Mouse (Mus musculus): Measurements from ENCODE around the gene Mmel1. TPM values are rescaled to one million over a fixed set of nuclear protein-coding genes. Genes with fewer than 3 reads are reported as not detected.

Gene Mmel1
- 0.13 and 0.19 TPM in 2 replicates for polyA plus RNA-seq (2014; fragmentation: Nextera tagmentation; extraction: Ambion mirVana)

DNA sequence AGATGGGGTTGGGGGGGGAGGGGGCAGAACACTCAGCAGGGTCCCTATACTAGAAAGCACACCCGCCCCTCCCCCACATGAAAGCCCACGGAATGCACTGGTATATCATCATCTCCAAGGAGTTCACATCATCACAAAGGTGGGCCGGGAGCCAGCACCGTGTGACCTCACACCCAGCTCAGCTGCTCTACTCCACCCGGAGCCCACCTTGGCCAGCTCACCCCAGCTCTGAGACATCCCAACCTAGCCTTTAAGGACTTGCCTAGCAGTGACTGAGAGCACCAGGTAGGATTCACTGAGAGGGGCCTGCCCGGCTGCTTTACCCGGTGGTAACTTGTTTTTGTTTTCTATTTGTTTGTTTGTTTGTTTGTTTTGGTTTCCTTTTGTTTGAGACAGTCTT, at the start of gene Mmel1:
TSS of gene Mmel1 (plus strand) at position 146 of the 400 bp plus-strand sequence.
- ATAC-seq (ENCODE audit: insufficient read depth): no peak
- WGBS: 85% methylated on average over 7 of the region's 7 CpGs
- H3K4me2 ChIP-seq: no peak within 1 kb of the TSS

DNA sequence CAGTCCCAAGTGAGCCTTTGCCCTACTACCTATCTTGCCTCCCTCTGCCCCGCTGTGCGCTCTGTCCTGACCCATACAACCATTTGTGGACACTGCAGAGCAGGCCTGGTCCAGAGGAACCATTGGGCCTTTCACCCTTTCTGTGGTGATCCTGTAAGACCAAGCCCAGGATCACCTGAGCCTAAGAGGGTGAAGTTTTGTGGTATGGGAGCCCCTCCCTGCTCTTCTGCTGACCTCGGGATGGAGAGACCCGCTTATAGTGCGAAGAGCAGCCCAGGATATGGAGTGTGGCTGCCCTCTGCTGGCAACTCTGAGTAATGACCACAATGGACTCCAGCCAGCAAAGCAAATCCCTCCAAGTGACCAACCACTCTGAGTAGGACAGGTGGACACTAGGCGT, 43.7 kb upstream of the Mmel1 start:
- H3K27me3 ChIP-seq (ENCODE audit: insufficient read depth, low read length): no peaks in the 10 kb centered on the region
- no peak overlapping the region for H3K4me2 ChIP-seq
- H3K27ac ChIP-seq (ENCODE audit: low read depth): no peak overlapping the region
- no peaks in the 10 kb centered on the region for H3K9me3 ChIP-seq (ENCODE audit: low read depth, low read length)
- peak; percentile 59 for ATAC-seq (ENCODE audit: insufficient read depth)
- H3K4me3 ChIP-seq (ENCODE audit: low read depth, low read length): no peak overlapping the region
- H3K9ac ChIP-seq: no peak overlapping the region
- TF ChIP-seq CTCF (IDR thresholded peaks at IDR 0.05; ENCODE audit: low read depth): peak; percentile 95
- no peaks in the 10 kb centered on the region for H3K4me1 ChIP-seq (ENCODE audit: insufficient read depth)
- DNase-seq: peak; percentile 84
- WGBS: 33% methylated on average over 6 of the region's 6 CpGs
- no peaks in the 10 kb centered on the region for H3K36me3 ChIP-seq (ENCODE audit: insufficient read depth)

More for the DNA sequence above, at the start of gene Mmel1:
- Histone ChIP-seq H3K4me1 (ENCODE audit: insufficient read depth) (peaks cover 4% of the 10 kb centered on the region; the same call in 1 of the 2 replicates), H3K4me3 (ENCODE audit: low read depth, low read length) (no peak within 1 kb of the TSS), H3K36me3 (ENCODE audit: insufficient read depth) (no peaks in the 10 kb centered on the region), H3K9me3 (ENCODE audit: low read depth, low read length) (no peaks in the 10 kb centered on the region), H3K27ac (ENCODE audit: low read depth) (no peak within 1 kb of the TSS), H3K27me3 (ENCODE audit: insufficient read depth, low read length) (no peaks in the 10 kb centered on the region), H3K9ac (no peak within 1 kb of the TSS)
- DNase-seq: no peak
- no peak for TF ChIP-seq CTCF (IDR thresholded peaks at IDR 0.05; ENCODE audit: low read depth)

DNA sequence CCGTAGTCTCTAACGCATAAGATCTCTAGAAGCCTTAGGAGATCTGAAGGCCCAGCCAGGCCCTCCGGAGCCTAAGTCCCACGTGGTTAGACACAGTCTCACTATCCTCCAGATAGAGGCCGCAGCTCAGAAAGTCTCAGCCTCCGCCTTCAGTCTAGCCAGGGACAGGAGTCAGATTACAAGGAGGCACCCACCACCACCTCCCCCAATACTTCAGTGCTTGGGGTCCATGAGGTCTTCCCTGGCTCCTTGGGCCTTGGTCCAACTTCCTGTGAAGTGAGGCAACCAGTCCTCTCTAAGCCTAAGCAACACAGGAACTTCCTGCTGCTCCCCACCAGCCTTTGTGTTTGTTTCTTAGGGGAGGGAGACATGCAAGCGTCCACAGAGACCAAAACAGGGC, 43.2 kb upstream of the Mmel1 start:
- Histone ChIP-seq H3K27me3 (ENCODE audit: insufficient read depth, low read length) (no peaks in the 10 kb centered on the region), H3K9me3 (ENCODE audit: low read depth, low read length) (no peaks in the 10 kb centered on the region), H3K4me2 (no peak overlapping the region), H3K36me3 (ENCODE audit: insufficient read depth) (no peaks in the 10 kb centered on the region), H3K4me1 (ENCODE audit: insufficient read depth) (no peaks in the 10 kb centered on the region), H3K27ac (ENCODE audit: low read depth) (no peak overlapping the region), H3K9ac (no peak overlapping the region), H3K4me3 (ENCODE audit: low read depth, low read length) (no peak overlapping the region)
- ATAC-seq (ENCODE audit: insufficient read depth) (peak; percentile 65), DNase-seq (peak; percentile 60)
- WGBS: 36% methylated on average over 7 of the region's 7 CpGs
- TF ChIP-seq CTCF (IDR thresholded peaks at IDR 0.05; ENCODE audit: low read depth): no peak

DNA sequence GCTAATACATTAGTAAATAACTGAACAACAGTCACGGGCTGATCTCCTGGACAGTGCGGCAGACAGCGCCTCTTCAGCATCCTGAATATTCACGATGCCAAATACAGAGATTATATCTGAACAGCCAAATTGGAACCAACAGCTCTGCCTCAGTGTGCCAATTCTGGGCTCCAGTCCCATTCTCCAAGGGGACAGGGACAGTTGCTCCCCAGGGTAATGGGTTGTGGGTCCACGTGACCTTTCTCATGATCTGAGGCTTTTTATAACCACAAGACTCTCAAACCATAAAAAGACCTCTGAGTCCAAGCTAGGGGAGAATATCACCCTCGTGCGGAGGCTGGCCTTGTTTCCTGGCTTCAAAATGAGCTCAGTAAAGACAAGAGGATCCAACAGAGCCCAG, 42.2 kb upstream of the Mmel1 start:
- H3K9ac ChIP-seq: no peak overlapping the region
- DNase-seq (no peak), ATAC-seq (ENCODE audit: insufficient read depth) (no peak)
- WGBS: 85% methylated on average over 7 of the region's 7 CpGs
- H3K36me3 ChIP-seq (ENCODE audit: insufficient read depth): no peaks in the 10 kb centered on the region
- H3K9me3 ChIP-seq (ENCODE audit: low read depth, low read length): no peaks in the 10 kb centered on the region
- H3K4me2 ChIP-seq: no peak overlapping the region
- no peak for TF ChIP-seq CTCF (IDR thresholded peaks at IDR 0.05; ENCODE audit: low read depth)
- H3K27ac ChIP-seq (ENCODE audit: low read depth): no peak overlapping the region
- no peak overlapping the region for H3K4me3 ChIP-seq (ENCODE audit: low read depth, low read length)
- no peaks in the 10 kb centered on the region for H3K27me3 ChIP-seq (ENCODE audit: insufficient read depth, low read length)
- H3K4me1 ChIP-seq (ENCODE audit: insufficient read depth): no peaks in the 10 kb centered on the region

DNA sequence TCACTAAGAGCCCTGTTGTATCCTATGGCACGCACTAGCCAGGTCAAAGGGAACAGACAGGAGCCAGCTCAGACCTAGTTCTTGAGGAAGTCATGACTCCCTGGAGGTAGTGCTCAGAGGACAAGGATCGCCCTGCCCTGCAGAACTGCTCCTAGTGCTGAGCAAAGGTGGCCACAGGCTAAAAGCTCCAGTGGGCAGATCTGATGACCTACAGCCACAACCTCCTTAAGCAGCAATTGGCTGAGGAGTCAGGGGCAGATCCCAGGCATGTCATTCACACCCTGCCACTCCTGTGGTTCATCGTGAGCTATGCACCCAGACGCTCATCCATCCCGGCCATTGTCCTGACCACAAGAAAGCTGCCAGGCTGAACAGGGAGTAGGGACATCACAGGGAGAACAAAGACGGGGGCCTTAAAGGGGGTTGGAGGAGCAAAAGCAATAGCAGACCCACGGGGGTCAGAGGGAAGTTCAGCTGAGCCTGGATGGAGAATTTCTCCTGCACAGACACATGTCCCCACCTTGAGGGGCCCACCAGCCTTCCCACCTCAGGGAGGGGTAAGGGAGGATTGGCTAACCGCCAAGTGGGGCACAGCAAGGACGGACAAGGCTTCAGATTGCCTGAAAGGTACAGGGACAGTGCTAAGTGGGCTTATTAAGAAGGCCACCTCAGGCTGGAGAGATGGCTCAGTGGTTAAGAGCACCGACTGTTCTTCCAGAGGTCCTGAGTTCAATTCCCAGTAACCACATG, 41.3 kb upstream of the Mmel1 start:
- Histone ChIP-seq H3K9ac (no peak overlapping the region), H3K27ac (ENCODE audit: low read depth) (no peak overlapping the region), H3K36me3 (ENCODE audit: insufficient read depth) (no peaks in the 10 kb centered on the region), H3K27me3 (ENCODE audit: insufficient read depth, low read length) (no peaks in the 10 kb centered on the region), H3K9me3 (ENCODE audit: low read depth, low read length) (no peaks in the 10 kb centered on the region), H3K4me1 (ENCODE audit: insufficient read depth) (no peaks in the 10 kb centered on the region), H3K4me3 (ENCODE audit: low read depth, low read length) (no peak overlapping the region), H3K4me2 (no peak overlapping the region)
- 33% methylated on average over 10 of the region's 10 CpGs for WGBS
- no peak for DNase-seq
- no peak for ATAC-seq (ENCODE audit: insufficient read depth)
- no peak for TF ChIP-seq CTCF (IDR thresholded peaks at IDR 0.05; ENCODE audit: low read depth)

DNA sequence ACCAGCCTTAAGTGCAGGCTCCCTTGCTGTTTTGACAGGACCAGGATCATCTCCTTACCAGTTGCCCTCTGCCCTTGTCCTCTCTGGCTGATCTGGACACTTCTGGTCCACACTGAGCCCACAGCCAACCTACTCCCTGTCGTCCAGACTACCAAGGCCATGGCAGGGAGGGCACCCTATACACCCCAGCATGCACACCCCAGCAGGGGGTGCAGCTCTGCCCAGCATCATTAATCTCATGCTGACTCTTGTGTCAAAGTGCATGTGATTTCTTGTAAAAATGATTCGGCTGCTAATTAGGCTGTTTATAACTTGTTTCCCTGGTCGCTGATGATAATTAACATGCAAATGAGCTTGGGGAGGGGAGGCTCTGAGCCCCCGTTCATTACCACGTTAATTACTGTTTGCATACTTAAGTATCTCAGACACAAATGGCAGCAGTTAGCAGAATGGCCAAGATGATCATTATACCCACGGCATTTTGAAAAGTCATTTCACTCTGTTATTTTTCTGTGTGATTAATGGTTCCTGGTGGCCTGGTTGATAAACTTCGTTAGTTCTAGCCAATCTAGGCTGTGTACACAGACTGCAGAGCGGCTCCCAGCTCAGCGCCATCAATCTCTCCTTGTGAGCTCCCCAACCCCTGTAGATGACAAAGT, 37.3 kb upstream of the Mmel1 start:
- no peaks in the 10 kb centered on the region for H3K27me3 ChIP-seq (ENCODE audit: insufficient read depth, low read length)
- no peak overlapping the region for H3K27ac ChIP-seq (ENCODE audit: low read depth)
- 28% methylated on average over 9 of the region's 9 CpGs for WGBS
- no peaks in the 10 kb centered on the region for H3K36me3 ChIP-seq (ENCODE audit: insufficient read depth)
- H3K4me3 ChIP-seq (ENCODE audit: low read depth, low read length): no peak overlapping the region
- no peaks in the 10 kb centered on the region for H3K9me3 ChIP-seq (ENCODE audit: low read depth, low read length)
- ATAC-seq (ENCODE audit: insufficient read depth): no peak
- H3K9ac ChIP-seq: no peak overlapping the region
- TF ChIP-seq CTCF (IDR thresholded peaks at IDR 0.05; ENCODE audit: low read depth): no peak
- no peak overlapping the region for H3K4me2 ChIP-seq
- DNase-seq: no peak
- H3K4me1 ChIP-seq (ENCODE audit: insufficient read depth): no peaks in the 10 kb centered on the region

DNA sequence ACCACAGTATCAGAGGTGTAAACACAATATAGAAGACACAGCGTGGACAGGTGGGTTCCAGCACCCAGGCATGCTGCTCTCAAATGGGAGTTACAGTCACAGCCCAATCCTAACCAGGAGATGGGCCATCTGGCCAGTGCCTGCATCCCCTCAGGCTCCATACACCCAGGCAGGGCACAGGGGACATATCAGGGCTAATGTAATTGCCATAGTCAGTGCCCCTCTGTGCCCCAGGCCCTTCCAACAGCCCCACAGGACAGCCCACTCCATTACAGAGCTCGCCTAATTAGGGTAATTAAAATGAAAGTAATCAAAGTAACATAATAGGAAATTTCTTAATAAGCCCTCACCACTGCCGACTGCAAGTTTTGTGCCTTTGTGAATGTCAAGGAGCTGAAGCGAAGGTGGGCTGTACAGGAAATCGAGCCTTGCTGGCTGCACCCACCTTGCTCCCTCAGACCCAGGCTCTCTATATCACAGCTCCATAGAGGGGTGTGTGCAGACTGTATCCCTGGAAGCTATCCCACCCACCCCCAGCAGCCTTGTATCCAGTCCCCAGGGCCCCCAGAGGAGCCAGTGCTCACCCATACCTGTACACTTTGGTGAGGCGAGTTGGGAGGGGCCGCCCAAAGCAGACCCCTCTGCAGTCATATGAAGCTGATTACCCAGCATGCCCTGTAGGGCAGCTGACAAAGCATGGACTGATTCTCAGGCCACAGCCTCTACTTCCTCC, 33.0 kb upstream of the Mmel1 start:
- no peak overlapping the region for H3K9ac ChIP-seq
- 74% methylated on average over 7 of the region's 7 CpGs for WGBS
- ATAC-seq (ENCODE audit: insufficient read depth): 0 out of 2 replicates have a peak, but pooled peaks have one; percentile 24
- TF ChIP-seq CTCF (IDR thresholded peaks at IDR 0.05; ENCODE audit: low read depth): no peak
- no peak for DNase-seq
- no peak overlapping the region for H3K4me2 ChIP-seq
- H3K9me3 ChIP-seq (ENCODE audit: low read depth, low read length): no peaks in the 10 kb centered on the region
- no peaks in the 10 kb centered on the region for H3K36me3 ChIP-seq (ENCODE audit: insufficient read depth)
- H3K27me3 ChIP-seq (ENCODE audit: insufficient read depth, low read length): no peaks in the 10 kb centered on the region
- no peak overlapping the region for H3K4me3 ChIP-seq (ENCODE audit: low read depth, low read length)
- no peak overlapping the region for H3K27ac ChIP-seq (ENCODE audit: low read depth)
- no peaks in the 10 kb centered on the region for H3K4me1 ChIP-seq (ENCODE audit: insufficient read depth)

Data from lung, embryonic 14.5 days (tissue).